Mouse (Mus musculus) left cerebral cortex, postnatal 10 days (tissue): Measurements from ENCODE around the gene Adamts18. TPM values are rescaled to one million over a fixed set of nuclear protein-coding genes. Genes with fewer than 3 reads are reported as not detected.
A peak's percentile ranks its signal among the peaks of the same experiment; 100 is the strongest.

Experiments used
- DNase-seq, 2 experiments: peaks; one replicate each; pipeline ENCODE4 v3.0.0; 2021 to 2022; ENCODE audit warnings: low spot score in 2 of 2, mixed read lengths in 1 of 2; ENCODE audit errors: extremely low spot score in 1 of 2
- intact Hi-C: fragments of 180-260 bp; cut with DNase I; formaldehyde crosslinking; loops from one replicate; pipeline ENCODE4 v1.15.1; 2025
- total RNA-seq, 2 experiments: library from RNA; stranded (reverse); gene quantifications; 2 replicates each; pipeline ENCODE4 v1.2.3; 2021

The Adamts18 gene
- total RNA-seq, 2 experiments from 2014 or later = 7.7 to 10.0 TPM

DNA sequence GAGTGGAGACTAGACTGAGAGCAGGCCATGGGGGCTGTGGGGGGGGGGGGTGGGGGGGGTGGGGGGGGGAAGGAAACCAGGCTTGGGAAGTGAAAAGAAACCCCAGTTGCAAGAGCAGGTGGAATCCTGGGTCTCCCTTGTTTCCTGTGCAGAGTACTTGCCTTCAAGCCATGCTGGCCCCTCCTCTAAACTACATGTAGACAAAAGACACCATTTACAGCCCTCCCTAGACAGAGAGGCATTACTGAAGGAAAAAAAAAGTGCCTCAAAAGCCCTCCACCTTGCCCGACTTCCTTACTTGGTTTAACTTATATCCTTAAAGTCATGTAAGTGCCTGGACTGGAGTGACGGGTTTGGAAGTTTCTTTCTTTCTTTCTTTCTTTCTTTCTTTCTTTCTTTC, 67.0 kb downstream of the Adamts18 start:
- intact Hi-C loops = no loop called here
- no peak for DNase-seq

DNA sequence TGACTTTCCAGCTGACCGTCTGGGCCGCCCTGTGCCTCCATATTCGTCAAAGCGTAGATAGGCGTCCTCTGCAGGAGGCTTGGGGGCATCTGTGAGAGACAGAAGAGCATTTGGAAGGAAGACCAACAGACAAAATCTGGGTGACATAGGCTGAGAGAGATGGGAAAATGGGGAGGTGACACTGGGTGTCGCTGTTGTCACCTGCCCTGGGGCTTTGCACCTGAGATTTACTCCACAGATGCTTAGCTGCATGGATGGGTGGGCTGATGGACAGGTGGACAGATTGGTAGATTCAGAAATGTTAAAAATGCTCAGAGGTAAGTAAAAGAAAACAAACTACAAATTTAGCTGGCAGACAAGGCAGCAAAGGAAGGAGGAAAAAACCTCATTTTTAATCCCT, 73.2 kb downstream of the Adamts18 start:
- intact Hi-C loops = no loop called here
- DNase-seq = no peak

DNA sequence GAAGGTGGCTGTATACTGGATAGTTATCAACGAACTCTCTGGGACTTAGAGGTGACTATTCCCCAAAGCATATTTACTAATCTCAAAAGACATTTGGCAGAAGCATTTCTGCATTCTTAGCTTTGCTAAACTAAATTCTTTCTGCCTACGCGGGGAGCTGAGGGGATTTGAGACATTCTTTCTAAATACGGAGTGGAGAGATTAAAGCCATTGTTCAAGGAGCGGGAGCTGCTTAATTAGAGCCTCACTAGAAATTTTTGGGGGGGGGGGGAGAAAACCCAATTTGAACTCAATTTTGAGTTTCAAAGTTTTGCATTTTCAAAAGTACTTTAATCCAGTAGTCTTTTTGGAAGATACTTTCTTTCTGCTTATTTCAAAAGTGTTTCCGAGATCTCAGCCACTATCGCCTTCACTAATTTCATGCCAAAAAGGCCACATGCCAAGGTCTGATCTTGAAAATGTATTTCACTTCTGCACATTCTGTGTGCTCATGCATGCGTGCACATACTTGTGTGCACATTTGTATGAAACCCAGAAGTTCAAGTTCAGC, 79.6 kb downstream of the Adamts18 start:
- no peak for DNase-seq
- intact Hi-C loops = no loop called here

DNA sequence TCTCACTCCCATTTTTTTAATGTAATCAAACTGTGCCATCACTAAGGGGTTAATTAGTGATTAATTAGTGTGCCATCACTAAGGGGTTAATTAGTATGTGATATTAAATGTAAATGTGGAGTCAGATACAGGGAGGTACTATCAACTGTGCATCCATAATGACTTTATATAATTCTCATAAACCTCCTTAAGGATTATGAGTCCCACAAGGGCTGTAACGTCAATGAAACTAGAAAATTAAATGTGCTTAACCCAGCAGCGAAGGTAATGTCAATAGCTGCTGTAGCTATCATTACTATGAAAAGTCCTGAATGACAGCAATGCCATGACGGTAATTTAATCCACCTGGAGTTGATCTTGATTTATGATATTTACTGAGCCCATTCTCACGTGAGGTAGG, 83.4 kb downstream of the Adamts18 start:
- DNase-seq = no peak
- intact Hi-C loops = no loop called here

DNA sequence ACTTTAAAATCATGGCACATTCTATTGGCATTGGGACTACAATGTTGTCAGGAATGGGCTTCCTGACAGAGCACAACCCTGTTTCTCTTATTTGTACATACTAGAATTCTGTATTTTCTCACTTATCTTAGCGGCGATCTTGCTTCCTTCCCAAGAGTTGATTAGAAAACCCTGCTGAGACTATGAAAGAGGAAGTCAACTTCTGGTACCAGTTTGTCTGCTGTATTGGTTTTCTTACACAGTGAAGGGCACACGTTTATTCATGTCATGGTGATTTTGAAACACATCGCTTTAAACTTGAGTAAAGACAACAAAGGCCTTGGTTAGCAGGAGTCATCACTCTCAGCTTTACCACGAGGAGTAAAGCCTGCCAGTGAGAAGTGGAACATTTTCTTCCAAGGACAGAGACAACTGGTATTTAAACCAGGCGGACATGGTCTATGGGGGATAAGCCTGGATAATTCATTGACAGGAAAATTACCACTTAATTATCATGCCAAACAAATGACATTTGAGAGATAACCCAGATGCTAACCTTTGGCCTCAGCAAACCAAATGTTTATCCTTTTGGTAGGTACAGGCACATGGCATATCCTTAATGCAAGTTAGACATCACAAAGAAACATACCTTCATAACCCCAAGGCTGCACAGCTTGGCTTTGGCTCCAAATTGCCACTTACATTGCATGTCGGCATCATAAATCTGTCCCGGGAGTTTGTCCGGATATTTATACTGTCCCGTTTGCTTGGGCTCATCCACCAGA, 84.8 kb downstream of the Adamts18 start:
- intact Hi-C loops = no loop called here

DNA sequence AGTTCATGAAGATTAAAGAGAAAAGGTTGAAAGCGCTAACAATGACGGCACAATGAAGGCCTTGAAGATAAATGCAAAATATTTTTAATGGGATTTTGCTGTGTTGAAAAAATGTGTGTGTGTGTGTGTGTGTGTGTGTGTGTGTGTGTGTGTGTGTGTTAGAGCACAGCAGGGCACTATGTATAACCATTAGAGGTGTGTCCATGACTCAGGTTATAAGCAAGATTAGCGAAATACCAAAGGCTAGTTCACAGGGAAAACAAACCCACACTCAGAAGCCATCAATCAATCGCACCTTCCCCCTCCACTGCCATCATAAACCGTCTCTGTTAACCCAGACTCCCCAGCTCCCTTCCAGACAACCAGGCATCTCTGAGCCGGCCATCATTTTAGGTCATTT, 86.4 kb downstream of the Adamts18 start:
- DNase-seq = no peak

More for the DNA sequence above, 84.8 kb downstream of the Adamts18 start:
- no peak for DNase-seq

DNA sequence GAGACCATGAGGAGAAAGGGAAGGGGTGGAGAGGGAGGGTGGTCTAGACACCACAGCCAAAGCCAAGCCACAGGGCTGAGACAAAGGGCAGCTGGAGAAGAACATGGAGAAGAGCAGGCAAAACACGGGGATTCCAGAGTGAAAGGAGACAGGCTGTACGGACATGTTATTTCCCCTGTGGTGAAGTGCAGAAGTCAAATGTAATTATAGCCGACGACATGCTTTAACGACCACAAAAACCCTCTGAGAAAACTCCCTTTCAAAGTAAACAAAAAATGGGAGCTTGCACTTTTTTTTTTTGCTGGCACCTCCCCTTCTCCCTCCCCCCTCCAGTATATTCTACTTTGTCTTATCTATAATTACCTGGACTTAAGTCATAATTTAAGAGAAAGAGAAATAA, 92.7 kb downstream of the Adamts18 start:
- intact Hi-C loops = no loop called here
- DNase-seq = no peak

More for the DNA sequence above, 86.4 kb downstream of the Adamts18 start:
- intact Hi-C loops = no loop called here

DNA sequence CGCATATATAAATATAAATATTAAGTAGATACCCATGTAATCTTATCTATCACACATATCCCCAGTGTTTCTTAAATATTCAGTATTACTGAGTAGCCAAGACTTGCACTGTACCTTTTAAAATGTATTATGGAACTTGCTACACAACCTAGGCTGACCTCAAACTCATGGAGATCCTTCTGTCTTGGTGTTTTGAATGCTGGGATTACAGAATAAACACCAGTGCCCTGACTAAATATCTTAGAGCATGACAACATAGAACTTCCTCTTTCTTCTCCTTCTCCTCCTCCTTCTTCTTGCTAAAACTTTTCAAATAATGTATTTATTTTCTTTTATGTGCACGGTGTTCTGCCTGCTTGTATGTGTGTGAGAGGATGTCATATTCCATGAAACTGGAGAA, 95.4 kb downstream of the Adamts18 start:
- DNase-seq = no peak
- intact Hi-C loops = no loop called here

DNA sequence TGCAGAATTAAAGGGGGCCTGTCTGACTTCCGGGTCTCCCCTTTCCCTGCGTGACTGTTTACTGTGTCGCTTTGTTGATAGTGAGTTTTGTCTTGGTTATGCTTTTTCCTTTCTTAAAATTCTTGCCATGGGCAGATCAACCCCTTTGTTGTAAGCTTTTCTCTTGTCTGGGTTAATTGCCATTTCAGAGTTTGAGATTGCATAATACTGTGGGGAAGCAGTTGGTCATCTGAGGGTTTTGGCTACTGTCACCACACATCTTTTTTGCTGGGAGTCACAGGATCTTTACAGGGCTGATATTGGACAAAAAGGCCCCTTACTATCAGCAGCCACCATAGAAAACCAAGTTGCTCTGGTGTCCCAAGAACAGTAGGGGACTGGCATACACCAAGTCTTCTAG, 96.2 kb downstream of the Adamts18 start:
- intact Hi-C loops = no loop called here
- no peak for DNase-seq

DNA sequence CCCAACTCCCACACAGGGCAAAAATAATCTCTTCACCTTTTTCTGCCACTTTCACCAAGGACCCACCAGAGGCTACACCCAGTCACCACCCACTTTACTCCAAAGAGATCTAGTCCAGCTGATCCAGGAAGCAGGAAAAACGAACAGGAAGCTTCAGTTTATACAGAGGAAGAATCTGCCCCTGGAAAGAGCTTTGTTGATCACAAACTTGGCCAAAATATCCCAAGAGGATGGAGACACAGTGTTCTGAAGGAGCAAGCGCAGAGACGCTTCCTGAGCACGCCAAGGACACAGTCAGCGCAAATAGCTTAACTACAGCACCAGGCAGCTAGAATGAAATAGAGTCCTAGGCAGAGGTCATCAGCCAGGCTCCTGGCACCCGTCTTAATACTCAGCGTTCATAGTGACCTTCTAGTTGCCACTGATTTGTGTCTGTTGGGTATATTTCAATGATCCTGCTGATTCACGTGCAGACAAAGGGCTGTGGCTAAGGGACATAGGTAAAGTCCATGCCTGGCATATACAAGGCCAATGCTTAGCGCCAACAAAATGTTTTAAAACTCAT, 113.0 kb downstream of the Adamts18 start:
- intact Hi-C loops = no loop called here
- no peak for DNase-seq

DNA sequence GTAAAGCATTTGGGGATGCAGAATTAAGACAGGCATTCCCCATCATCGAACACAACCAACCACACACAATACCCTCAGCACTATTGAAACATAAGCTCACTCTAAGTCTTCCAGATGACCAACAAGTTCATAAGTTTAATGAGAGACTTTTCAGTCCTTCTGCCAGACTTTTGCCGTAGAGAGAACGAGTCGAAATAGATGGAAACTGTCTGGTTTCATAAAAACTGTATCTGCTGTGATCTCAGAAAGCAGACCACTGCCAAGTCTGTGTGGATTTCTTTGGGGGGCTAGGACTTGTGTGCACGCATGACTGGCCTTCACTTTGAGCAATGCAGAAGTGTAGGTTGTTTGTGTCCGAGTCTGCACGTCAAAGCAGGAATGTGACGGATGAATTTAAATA, 123.2 kb downstream of the Adamts18 start:
- no peak for DNase-seq

DNA sequence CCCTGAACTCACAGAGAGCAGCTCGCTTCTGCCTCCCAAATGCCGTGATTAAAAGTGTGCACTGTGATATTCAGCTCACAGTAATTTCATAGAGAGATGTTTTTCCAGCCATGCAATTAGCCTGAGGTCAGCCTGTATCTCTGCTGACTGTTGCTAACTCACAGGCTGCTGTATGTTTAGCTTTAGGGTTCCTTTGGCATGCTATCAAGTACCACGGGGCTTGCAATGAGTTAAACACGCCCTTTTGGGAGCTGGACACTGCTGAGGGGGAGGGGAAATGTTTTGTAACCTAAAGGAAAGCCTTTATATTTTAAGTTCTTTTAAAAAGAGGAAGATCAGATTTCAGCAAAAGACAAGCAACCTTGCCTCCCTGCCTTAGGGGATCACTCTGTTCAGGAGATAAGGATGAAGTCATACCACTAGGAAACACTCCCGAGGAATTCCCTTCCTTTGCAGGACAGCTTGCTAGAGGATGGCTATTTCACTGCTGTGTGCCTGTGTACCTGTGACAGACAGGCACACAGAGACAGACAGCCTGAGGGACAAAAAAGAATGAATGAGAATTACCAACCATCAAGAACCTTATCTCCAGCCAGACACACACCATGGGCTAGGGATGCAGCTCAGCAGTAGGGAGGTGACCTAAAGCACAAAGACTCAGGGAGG, 124.5 kb downstream of the Adamts18 start:
- no peak for DNase-seq
- intact Hi-C loops = no loop called here

More for the DNA sequence above, 123.2 kb downstream of the Adamts18 start:
- intact Hi-C loops = no loop called here

DNA sequence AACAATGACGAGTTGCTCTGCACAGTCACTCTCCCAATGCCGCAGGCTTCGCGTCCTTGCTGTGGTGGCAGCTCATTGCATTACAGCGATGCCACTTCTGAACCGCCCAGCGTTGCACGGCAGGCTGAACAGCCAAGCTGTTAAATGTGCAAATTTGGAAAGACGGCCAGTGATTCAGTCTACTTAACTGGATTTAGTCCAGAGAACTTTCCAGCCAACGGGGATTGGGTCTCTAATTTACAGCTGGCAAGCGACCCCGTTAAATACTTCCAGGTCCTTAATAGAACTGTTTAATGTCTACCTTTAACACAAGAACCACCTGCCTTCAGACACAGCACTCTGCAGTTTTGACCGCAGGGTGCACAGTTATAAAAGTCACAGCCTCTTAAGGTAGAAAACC, 127.1 kb downstream of the Adamts18 start:
- peak in 1 of 2 experiments; percentile 25 for DNase-seq
- intact Hi-C loops = no loop called here

DNA sequence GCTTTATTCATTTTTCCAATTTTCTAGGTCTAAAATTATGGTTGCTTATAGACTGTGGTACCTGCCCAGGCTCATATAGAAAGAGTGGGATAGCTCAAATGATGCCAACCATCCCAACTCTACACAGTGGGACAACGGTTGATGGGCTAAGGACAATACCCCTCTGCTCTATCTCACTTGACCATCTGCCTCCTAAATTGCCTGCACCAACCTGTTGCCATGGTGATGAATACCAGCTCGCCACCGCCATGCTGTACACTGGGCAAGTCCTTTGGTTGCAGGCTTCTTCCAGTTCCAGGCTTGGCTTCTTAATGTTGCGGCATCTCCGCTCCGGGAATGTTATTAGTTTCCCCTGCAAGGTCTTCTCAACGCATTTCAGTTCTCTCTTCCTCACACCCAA, 143.6 kb downstream of the Adamts18 start:
- DNase-seq = no peak
- intact Hi-C loops = no loop called here

DNA sequence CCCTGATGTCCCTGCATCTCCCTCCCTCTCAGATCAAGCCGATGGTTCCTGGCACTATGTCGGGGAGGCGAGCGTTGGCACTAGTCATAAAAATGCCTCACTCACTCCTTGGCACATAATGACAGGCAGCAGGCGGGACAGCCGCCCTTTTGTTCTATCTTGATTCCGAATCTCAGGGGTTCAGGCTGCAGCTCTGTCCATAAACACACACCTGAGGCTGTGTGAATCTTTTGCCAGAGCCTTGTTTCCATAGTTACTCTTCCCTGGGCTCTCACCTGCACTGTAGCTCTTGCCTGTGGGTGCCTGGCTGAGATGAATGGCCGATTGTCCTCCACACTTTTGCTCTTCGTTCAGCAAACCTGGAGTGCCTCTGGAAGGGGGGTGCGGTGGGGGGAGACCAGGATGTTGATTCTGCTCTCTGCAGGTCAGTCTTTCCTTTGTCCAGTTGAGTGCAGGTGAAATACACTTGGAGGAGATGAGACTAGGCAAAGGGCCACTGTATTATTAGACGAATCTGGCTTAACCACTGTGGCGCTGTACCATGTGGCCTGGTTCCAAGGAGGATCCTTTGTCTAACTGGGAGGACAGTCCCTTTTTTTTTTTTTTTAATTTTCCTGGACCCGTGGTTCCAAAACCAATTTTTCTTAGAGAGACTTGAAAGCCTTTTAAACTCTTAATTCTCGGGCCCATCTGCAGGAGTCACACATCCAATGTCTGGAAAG, 156.8 kb downstream of the Adamts18 start:
- intact Hi-C loops = no loop called here
- no peak for DNase-seq

DNA sequence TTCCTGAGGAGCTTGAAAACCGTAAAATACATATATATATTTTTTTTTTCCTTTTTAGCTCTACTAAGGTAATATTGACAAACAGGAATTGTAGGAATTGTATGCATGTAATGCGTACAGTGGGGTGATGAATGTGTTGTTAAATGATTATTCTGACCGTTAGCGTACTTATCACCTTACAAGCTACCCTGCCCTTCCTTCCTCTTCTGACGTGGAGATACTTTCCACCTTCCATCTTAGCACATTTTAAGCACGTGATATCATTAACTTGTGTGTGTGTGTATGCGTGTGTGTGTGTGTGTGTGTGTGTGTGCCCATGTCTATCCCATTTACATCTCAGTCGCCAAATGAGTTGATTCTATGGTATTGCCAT, 160.0 kb downstream of the Adamts18 start:
- DNase-seq = no peak
- intact Hi-C loops = no loop called here

DNA sequence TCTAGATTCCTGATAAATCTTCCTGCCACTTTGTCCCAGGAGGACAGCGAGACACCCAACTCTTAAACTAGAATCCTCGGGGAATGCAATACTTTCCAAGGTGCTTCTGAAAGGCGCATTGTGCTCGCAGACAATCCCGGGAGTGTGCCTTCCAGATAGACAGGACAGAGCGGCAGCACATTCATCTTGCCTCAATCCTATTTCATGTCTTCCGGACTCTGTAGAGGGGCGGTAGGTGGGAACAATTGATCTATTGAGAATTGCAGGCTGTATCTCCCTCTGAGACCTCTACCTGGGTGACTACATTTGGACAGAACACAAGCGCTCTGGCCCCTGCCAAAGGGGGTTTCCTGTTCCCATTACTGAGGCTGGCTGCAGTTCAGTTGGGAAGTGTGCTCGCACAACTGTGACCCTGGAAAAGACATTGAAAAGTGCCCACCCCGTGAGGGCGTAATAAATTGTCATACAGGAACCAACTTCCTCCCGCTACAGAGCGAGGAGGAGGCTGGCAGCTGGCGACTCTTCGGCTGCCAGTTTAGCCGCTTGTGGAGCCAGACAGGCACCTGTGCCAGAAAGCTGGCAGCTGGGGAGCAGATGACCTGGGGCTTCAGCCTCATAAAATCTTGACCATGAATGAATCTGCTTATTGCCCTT, 160.5 kb downstream of the Adamts18 start:
- intact Hi-C loops = no loop called here
- peak in 1 of 2 experiments; percentile 22 for DNase-seq

DNA sequence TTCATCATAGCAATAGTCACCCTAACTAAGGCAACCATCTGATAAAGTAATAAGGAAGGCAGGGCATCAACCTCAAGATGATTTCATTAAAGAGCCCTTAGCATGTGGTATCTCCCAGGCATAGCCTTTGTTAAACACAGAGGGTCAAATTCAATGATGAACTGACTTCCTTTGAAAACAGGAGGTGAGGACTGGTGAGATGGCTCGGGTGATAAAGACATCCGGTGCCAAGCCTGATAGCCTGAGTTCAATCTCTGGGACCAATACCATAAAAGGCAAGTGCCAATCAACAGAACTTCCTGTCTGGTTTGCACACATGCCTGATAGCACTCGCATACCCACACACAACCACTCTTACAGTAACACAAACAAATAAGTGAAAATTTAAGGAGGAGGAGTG, 169.2 kb downstream of the Adamts18 start:
- DNase-seq = no peak
- intact Hi-C loops = no loop called here

DNA sequence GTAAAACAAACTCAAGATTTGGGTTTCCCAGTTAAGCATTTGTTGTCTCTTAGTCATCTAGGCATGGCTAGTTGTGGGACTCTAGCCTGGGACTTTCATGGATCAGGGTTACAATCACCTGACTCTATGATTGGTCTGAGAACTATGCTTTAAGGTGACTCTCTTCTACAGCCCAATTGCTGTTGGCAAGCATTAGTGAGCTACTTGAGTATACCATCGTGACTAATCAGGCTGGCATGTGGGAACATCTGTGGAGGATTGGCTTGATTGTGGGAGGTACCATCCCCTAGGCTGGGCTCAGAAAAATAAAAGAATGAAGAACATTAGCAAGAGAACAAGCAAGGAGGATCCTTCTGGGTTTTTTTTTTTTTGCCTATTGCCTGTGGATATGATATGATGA, 171.7 kb downstream of the Adamts18 start:
- intact Hi-C loops = no loop called here
- DNase-seq = no peak
